Comparison of ENCODE assay signal across 27 mouse cellular contexts in the genomic region with DNA sequence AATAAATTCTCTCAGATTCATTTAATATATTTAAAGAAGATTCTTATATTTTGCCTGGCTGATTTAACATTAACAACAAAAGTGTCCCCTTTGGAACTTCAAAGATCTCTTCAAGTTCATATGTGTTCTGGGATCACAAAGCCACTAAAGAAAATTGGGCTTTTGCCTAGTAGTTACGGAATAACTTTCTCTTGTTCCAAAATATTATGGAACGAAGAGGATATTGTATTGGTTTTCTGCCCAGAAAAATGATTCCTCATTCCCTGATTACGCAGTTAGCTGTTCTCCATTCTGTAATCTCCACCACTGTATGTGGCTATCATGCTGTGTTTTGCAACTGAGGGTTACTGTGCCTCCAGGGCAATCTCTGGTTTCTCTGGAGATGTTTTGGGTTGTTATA.
DNase-seq lines count a peak whose midpoint lies in the region; ATAC-seq and TF ChIP-seq lines count a peak whose summit lies in the region.
"Had no signal": no experiment of that assay in that cellular context is flagged by ENCODE, and none has a peak within 500 bp of the region (broad histone marks: within the 10 kb centered on the region; RNA-seq: fewer than 3 reads in every experiment).

No protein-coding gene starts in this region.

- no peak for TF ChIP-seq CTCF in stomach, postnatal 0 days (IDR thresholded peaks at IDR 0.05; ENCODE audit: low read depth)

- no peak overlapping the region for H3K4me2 ChIP-seq in limb, embryonic 14.5 days (replicated peaks; ENCODE audit: low read depth, low read length, severe bottlenecking)
- H3K4me2 ChIP-seq in stomach, postnatal 0 days (replicated peaks; ENCODE audit: low read depth), result no peak overlapping the region
- H3K4me2 ChIP-seq: embryonic facial prominence, embryonic 12.5 days; embryonic facial prominence, embryonic 15.5 days; forebrain, embryonic 12.5 days had no signal

- H3K4me1 ChIP-seq in limb, embryonic 14.5 days (ENCODE audit: control insufficient read depth, insufficient read depth, low read length), result peaks cover 13% of the 10 kb centered on the region; the same call in 1 of the 2 replicates
- H3K4me1 ChIP-seq in limb, embryonic 10.5 days, result peaks cover 17% of the 10 kb centered on the region; the same call in 1 of the 2 replicates
- no peaks in the 10 kb centered on the region for H3K4me1 ChIP-seq in stomach, postnatal 0 days (replicated peaks; ENCODE audit: control insufficient read depth, insufficient read depth)
- H3K4me1 ChIP-seq: forebrain, embryonic 10.5 days had no signal

- WGBS in limb, embryonic 14.5 days, result 60% methylated on average over 3 of the region's 3 CpGs
- 95% methylated on average over 3 of the region's 3 CpGs for whole genome bisulfite sequencing in limb, embryonic 10.5 days
- 53% methylated on average over 3 of the region's 3 CpGs for WGBS in stomach, postnatal 0 days

- no peak for ATAC-seq in limb, embryonic 14.5 days (ENCODE audit: low FRiP score, low read depth)
- no peak for ATAC-seq in cerebellum, adult (ENCODE audit: insufficient number of reproducible peaks, low FRiP score, low TSS enrichment)
- ATAC-seq in stomach, postnatal 0 days (ENCODE audit: low FRiP score, low TSS enrichment), result no peak
- ATAC-seq: CD4-positive, CD25-positive, alpha-beta regulatory T cell, adult 4 months; forebrain, embryonic 14.5 days had no signal

- TF ChIP-seq EP300 in stomach, postnatal 0 days (optimal IDR thresholded peaks at IDR 0.05), result no peak

- H3K27me3 ChIP-seq in limb, embryonic 14.5 days (ENCODE audit: control insufficient read depth, insufficient read depth, low read length), result no peaks in the 10 kb centered on the region
- H3K27me3 ChIP-seq in limb, embryonic 10.5 days (ENCODE audit: low read depth, poor library complexity, severe bottlenecking), result no peaks in the 10 kb centered on the region
- H3K27me3 ChIP-seq in stomach, postnatal 0 days (ENCODE audit: control insufficient read depth, insufficient read depth, low read length), result no peaks in the 10 kb centered on the region
- H3K27me3 ChIP-seq: CH12.LX; embryonic facial prominence, embryonic 12.5 days; embryonic facial prominence, embryonic 15.5 days; forebrain, embryonic 12.5 days had no signal

- no peak for TF ChIP-seq POLR2A in limb, embryonic 14.5 days (IDR thresholded peaks at IDR 0.05; ENCODE audit: borderline replicate concordance, extremely low read depth, insufficient read depth, insufficient read length)

- H3K9me3 ChIP-seq in limb, embryonic 14.5 days (ENCODE audit: control insufficient read depth, low read length), result no peaks in the 10 kb centered on the region
- H3K9me3 ChIP-seq in limb, embryonic 10.5 days (replicated peaks), result no peaks in the 10 kb centered on the region
- H3K9me3 ChIP-seq in stomach, postnatal 0 days (ENCODE audit: control insufficient read depth, low read length), result no peaks in the 10 kb centered on the region
- H3K9me3 ChIP-seq: embryonic facial prominence, embryonic 12.5 days; embryonic facial prominence, embryonic 15.5 days; forebrain, embryonic 10.5 days; forebrain, embryonic 12.5 days; G1E had no signal

- peak; percentile 67 for DNase-seq in limb, embryonic 14.5 days (ENCODE audit: low spot score)
- DNase-seq in limb, embryonic 10.5 days (ENCODE audit: low spot score), result no peak
- DNase-seq in 3T3-L1 (ENCODE audit: low read depth, low spot score) (peak; percentile 24), NIH3T3 (ENCODE audit: low read depth) (peak; percentile 42)
- DNase-seq in skeletal muscle tissue, adult 2 months (ENCODE audit: low read depth, low spot score), result peak; percentile 28
- no peak for DNase-seq in stomach, postnatal 0 days (ENCODE audit: low spot score)
- DNase-seq: adrenal gland, adult 8-10 months; adrenal gland, postnatal 14 days; adrenal gland, postnatal 36 days; B cell, adult 2 months; cerebellum, adult 11 months; cerebellum, adult 18-20 months; cerebellum, adult 8-10 months; cerebellum, adult 9-11 months; cerebellum, postnatal 14 days; cerebellum, postnatal 36 days; embryo, embryonic 11 days had no signal

- H3K4me3 ChIP-seq in limb, embryonic 14.5 days (replicated peaks; ENCODE audit: low read length), result no peak overlapping the region
- no peak overlapping the region for H3K4me3 ChIP-seq in limb, embryonic 10.5 days
- H3K4me3 ChIP-seq in stomach, postnatal 0 days (ENCODE audit: low read depth, low read length), result no peak overlapping the region
- H3K4me3 ChIP-seq: embryonic facial prominence, embryonic 12.5 days; embryonic facial prominence, embryonic 15.5 days; erythroblast, embryonic 14.5 days; forebrain, embryonic 10.5 days; forebrain, embryonic 12.5 days had no signal

- no peak overlapping the region for H3K27ac ChIP-seq in limb, embryonic 14.5 days (replicated peaks; ENCODE audit: low read depth, low read length)
- no peak overlapping the region for H3K27ac ChIP-seq in limb, embryonic 10.5 days
- no peak overlapping the region for H3K27ac ChIP-seq in stomach, postnatal 0 days (replicated peaks)
- H3K27ac ChIP-seq: embryonic facial prominence, embryonic 12.5 days; embryonic facial prominence, embryonic 15.5 days; forebrain, embryonic 10.5 days; forebrain, embryonic 12.5 days had no signal

- no peaks in the 10 kb centered on the region for H3K36me3 ChIP-seq in limb, embryonic 14.5 days (ENCODE audit: control insufficient read depth, insufficient read depth, low read length)
- no peaks in the 10 kb centered on the region for H3K36me3 ChIP-seq in limb, embryonic 10.5 days
- no peaks in the 10 kb centered on the region for H3K36me3 ChIP-seq in stomach, postnatal 0 days (ENCODE audit: control insufficient read depth, insufficient read depth, low read length)
- H3K36me3 ChIP-seq: embryonic facial prominence, embryonic 12.5 days; embryonic facial prominence, embryonic 15.5 days; forebrain, embryonic 10.5 days; forebrain, embryonic 12.5 days; G1E had no signal

- no peak overlapping the region for H3K9ac ChIP-seq in limb, embryonic 14.5 days (ENCODE audit: low read depth, low read length, severe bottlenecking)
- no peak overlapping the region for H3K9ac ChIP-seq in stomach, postnatal 0 days (ENCODE audit: low read length)
- H3K9ac ChIP-seq: embryonic facial prominence, embryonic 12.5 days; embryonic facial prominence, embryonic 15.5 days; forebrain, embryonic 12.5 days had no signal

Comparison
In these comparisons a context has a peak if more than half of its experiments do, and no peak if none do; other contexts are left out.
1. DNase-seq: peak in limb, embryonic 14.5 days (single experiment), 3T3-L1 (single experiment), NIH3T3 (single experiment) and skeletal muscle tissue, adult 2 months (single experiment); none in limb, embryonic 10.5 days (single experiment) and stomach, postnatal 0 days (single experiment).